Mouse (Mus musculus) embryonic fibroblast, embryonic 13.5 days (primary cell): Measurements from ENCODE around the gene Sfxn4.

Source experiments
- CTCF ChIP-seq: IDR thresholded peaks from 2 replicates; pipeline ENCODE4 v1.5.1; 2011; ENCODE audit warnings: mild to moderate bottlenecking, control low read depth, low read length, moderate library complexity, borderline replicate concordance; ENCODE audit not compliant: insufficient read depth
- POLR2A ChIP-seq: IDR thresholded peaks from 2 replicates; pipeline ENCODE4 v1.6.1; 2011; ENCODE audit warnings: low read depth, mild to moderate bottlenecking, control low read depth, low read length, moderate library complexity

DNA sequence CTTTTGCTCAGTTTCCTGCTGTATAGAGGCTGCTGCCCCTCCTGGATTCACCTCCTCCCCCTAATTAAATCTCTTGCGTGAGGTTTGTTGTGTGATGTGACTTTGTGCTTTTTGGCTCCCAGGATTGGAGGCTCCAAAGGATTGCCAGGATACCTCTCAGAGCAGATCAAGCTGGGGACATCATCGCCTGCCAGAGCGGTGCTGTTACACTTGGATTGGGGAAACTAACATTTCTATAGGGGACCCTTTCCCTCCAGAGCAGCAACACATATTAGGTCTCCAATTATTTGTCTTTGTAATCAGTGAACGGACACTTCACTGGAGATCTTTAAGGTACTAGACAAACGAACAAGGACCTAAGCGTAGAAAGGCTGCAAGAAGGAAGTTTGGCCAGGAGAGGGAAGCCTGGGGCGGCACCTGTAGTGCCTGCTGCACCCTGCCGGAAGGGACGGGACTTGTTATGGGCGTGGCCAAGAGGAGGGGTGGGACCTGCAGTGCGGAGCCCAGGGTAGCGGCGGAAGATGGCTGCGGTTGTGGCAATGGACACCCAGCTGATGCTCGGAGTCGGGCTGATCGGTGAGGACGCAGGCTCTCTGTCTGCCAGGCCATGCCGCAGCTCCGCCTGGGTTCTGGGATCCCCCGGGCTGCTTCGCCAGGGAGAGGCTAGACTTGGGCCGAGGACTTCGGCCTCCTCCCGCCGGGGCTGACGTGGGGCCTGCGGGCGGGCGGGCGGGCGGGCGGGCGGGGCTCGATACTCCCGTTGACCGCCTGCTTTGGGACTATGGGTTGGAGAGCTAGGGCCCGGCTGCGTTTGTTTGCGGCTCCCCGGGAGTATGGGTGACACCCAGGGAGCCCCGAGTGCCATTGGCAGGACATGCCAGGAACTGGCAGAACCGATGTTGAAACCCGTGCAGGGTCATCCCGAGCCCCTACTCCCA, 49.9 kb downstream of the Sfxn4 start, which contains the start of gene Fam45a:
- TF ChIP-seq POLR2A: peak; percentile 97
- peak; percentile 59; the same call in 1 of the 2 replicates for TF ChIP-seq CTCF
